Mouse (Mus musculus) T-cell, adult 66 days (primary cell): ENCODE data around the gene Kirrel. TPM values are rescaled to one million over a fixed set of nuclear protein-coding genes. Genes with fewer than 3 reads are reported as not detected.

Experiments used
- total RNA-seq, 2 experiments: library from RNA; stranded (reverse); gene quantifications; 3 replicates in 1 of 2; 4 replicates in 1 of 2; pipeline ENCODE4 v1.2.4; 2023

Gene Kirrel
- under 1 TPM; 0.15 to 0.93 TPM for total RNA-seq

GRCm38 (mm10) chr3:87174096-87174768 lies at the start of gene Kirrel:
Kirrel (minus strand) TSS chr3:87174747.

Other genes with a start within 250 kb of the Kirrel start
- gene Cd1d1, start 175.3 kb downstream of the Kirrel start, total RNA-seq, result 10 to 100 TPM; 30.9 to 34.3 TPM
- gene Fcrls, start 89.0 kb upstream of the Kirrel start, total RNA-seq, result under 1 TPM in 1 of 2 experiments, not detected in 1; 0.24 TPM
- 1 to 10 TPM; 1.8 to 3.5 TPM for gene Cd5l, start 183.1 kb upstream of the Kirrel start, total RNA-seq
- 1 to 10 TPM; 1.7 to 4.8 TPM for gene Fcrl1, start 201.6 kb upstream of the Kirrel start, total RNA-seq